Mouse (Mus musculus): ENCODE data around the gene Sos2.
"Not testable (repeated sequence)": the region's sequence is repeated elsewhere in the genome, so short reads cannot be mapped to it uniquely, and the experiment has no call there.

Gene Sos2

GRCm38 (mm10) chr12:69674576-69675537 is 6.8 kb downstream of the Sos2 start:
- no peak for ATAC-seq (ENCODE audit: low TSS enrichment)

GRCm38 (mm10) chr12:69674176-69674575 is 7.5 kb downstream of the Sos2 start:
- ATAC-seq (ENCODE audit: low TSS enrichment): no peak

DNA sequence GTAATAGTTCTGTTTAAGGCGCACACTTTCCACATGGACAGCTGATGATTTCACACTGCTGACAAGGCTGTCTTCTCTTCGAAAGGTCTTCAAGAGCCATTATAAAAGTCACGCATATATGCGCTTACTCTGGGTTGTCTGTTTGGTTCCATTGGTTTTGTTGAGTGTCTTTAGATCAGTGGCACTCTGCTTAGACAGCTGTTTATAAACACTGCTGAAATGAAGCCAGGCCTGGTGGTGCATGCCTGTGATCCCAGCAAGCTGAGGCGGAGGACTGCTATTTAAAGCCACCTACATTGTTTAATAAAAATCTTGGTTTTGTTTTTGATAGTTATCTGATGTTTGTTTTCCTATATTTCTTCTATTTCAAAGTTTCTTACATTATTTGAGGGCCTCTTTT is 14.9 kb downstream of the Sos2 start:
- no peak for ATAC-seq (ENCODE audit: low TSS enrichment)

DNA sequence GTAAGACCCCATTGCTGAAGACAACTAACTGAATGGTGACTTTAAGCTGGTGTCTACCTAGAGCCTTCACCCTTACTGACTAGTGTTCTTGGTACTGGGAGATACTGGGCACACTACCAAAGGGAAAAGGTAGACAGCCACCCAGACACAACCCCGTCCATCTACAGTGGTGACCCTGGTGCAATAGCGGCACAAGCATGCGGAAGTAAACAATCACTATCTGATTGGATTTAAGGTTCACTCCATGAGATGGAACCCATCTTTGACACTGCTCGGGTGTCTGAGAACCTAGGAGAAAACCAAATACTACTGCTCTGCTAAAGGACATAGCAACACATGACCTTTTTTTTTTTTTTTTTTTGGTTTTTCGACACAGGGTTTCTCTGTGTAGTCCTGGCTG is 20.0 kb downstream of the Sos2 start:
- ATAC-seq (ENCODE audit: low TSS enrichment): no peak

- ATAC-seq (ENCODE audit: low TSS enrichment): peak; percentile 96
Measured at GRCm38 (mm10) chr12:69653973-69654372, 27.7 kb downstream of the Sos2 start.

DNA sequence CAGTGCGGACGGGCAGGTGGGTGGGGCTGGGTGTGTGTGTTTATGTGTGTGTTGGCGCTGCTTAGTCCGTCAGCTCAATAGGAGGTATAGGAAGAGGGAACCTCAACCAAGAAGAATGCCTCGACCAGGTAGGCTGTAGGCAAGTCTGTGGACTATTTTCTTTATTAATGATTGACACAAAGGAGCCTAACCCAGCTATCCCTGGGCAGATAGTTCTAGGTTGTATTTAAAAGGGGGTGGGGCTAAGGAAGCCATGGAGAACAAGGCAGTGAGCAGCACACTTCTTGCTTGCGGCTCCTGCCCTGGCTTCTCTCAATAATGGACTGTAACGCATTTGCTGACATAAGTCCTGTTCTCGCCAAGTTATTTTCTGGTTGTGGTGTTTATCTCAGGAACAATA is 32.1 kb downstream of the Sos2 start:
- no peak for ATAC-seq (ENCODE audit: low TSS enrichment)

DNA sequence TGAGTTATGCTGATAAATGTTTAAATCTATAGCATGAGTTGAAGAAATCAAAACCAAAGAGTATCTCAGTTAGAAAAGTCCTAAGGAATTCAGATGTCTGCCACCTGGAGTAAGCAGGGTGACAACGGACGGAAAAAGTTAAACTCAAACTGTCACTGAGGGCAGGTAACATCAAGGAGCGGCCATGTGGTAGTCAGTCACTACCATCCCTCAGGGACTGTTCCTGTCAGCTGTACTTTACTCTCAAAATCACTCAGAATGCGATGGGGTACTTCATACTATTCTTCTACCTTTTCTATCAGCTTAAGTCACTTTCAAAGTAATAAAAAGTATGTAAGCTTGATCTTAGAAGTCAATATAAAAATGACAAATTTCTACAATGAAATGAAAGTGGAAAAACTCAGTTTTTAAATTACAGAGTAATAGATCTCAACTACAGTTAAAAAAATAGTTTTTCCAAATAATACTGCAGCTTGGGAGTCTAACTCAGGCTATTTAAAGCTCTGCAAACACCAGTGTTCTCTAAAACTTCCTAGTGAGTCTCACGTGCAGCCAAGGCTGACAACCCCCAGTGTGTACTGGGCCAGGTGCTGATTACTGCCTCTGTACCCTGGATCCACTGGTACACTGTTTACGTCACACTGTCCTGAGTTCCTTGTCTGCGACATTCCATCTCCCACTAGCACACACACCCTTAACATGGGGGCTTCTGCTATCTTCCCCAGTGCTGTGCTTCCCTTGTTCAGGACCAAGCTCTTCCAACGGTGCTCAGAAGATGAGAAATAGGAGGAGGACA is 35.6 kb downstream of the Sos2 start:
- no peak for ATAC-seq (ENCODE audit: low TSS enrichment)

GRCm38 (mm10) chr12:69644877-69645276 is 36.8 kb downstream of the Sos2 start:
- ATAC-seq (ENCODE audit: low TSS enrichment): peak; percentile 47; the same call in 1 of the 2 replicates

GRCm38 (mm10) chr12:69642877-69643276 is 38.8 kb downstream of the Sos2 start:
- no peak for ATAC-seq (ENCODE audit: low TSS enrichment)

DNA sequence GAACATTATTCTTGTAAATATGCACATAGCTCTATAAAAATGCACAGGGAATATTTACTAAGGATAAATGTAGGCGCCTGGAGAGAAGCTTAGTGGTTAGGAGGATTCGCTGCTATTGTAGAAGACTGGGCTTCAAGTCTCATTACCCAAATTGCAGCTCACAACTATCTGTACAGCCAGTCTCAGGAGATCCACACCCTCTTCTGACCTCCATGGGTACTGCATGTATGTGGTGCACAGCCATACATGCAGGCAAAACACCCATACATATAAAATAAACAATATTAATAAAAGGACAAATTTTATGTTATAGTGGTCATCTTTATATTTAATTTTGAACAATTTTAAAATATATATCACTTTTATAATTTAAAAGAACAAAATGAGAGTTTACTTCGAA is 46.9 kb downstream of the Sos2 start:
- no peak for ATAC-seq (ENCODE audit: low TSS enrichment)

GRCm38 (mm10) chr12:69618590-69618989 is 63.1 kb downstream of the Sos2 start:
- ATAC-seq (ENCODE audit: low TSS enrichment): not testable (repeated sequence)

DNA sequence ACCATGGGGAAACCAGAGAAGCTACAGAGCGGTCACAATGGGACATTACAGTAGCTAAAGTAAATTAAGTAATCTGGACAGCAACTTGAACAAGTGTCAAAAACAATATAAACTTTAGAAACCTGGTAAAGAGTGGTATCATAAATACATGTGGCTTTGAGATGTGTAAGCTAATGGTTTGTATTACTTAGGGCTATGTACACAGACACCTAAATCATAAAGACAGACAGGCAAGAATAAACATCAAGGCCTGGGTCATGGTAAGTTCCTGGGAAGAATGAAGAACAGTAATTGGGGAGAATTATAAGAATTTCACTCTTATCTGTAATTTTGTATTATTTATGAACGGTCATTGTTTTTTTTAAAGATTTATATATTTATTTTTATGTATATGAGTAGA is 77.3 kb downstream of the Sos2 start:
- no peak for ATAC-seq (ENCODE audit: low TSS enrichment)

- no peak for ATAC-seq (ENCODE audit: low TSS enrichment)
Measured at GRCm38 (mm10) chr12:69597446-69597845, 84.2 kb downstream of the Sos2 start.

GRCm38 (mm10) chr12:69593130-69593529 is 88.5 kb downstream of the Sos2 start:
- no peak for ATAC-seq (ENCODE audit: low TSS enrichment)

- ATAC-seq (ENCODE audit: low TSS enrichment): no peak
Measured at GRCm38 (mm10) chr12:69583270-69583629, 98.4 kb downstream of the Sos2 start.

- ATAC-seq (ENCODE audit: low TSS enrichment): peak; percentile 95
Measured at GRCm38 (mm10) chr12:69582613-69583269, 98.9 kb downstream of the Sos2 start, which contains the start of gene Vcpkmt. Gene Vcpkmt (minus strand): TSS chr12:69583028.

- peak; percentile 23; the same call in 1 of the 2 replicates for ATAC-seq (ENCODE audit: low TSS enrichment)
Measured at GRCm38 (mm10) chr12:69582216-69582612, 99.4 kb downstream of the Sos2 start.

DNA sequence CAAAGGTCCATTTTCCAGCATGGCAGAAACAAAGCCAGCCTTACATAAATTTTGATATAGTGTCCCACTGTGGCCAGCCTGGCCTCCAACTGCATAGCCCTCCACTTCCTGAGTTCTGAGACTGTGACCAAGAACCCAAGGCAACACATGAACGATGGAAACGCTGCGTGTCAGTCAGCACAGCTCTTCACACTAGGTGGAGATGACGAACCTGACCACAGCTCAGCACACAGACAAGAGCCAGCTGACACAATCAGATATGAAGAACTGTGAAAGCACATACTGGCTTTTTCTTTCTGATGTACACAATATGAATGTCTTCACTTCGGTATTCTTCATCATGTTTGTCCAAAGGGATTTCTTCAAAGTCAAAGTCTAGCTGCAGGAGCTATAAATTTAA is 102.0 kb downstream of the Sos2 start:
- ATAC-seq (ENCODE audit: low TSS enrichment): no peak

- ATAC-seq (ENCODE audit: low TSS enrichment): no peak
Measured at GRCm38 (mm10) chr12:69576120-69576627, 105.5 kb downstream of the Sos2 start.

- peak; percentile 63 for ATAC-seq (ENCODE audit: low TSS enrichment)
Measured at GRCm38 (mm10) chr12:69573916-69574881, 107.5 kb downstream of the Sos2 start.

DNA sequence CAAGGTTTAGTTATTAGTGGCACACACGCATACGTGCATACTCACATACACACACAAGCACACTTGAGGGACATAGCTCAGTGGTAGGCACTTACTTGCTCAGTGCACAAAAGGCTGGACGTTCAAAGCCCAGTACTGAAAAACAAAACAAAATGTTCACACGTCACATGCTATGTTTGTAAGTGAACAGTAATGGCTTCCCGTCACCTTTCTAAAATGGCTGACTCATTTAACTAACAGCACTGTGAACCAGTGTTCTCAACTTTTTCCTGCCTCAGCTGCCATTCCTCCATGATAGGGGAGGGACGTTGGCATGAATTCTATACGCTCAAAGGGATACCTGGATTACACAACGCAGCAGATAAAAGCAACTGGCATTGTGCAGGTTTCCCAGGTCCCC is 108.4 kb downstream of the Sos2 start:
- no peak for ATAC-seq (ENCODE audit: low TSS enrichment)
